Mouse (Mus musculus) stomach, postnatal 0 days (tissue): Measurements from ENCODE around the gene Gpnmb. TPM values are rescaled to one million over a fixed set of nuclear protein-coding genes. Genes with fewer than 3 reads are reported as not detected.

Experiments used
- ATAC-seq: fragments of 200-750 bp; cut with Nextera tagmentation; 2 replicates; pipeline ENCODE4 v1.8.0; 2017; ENCODE audit not compliant: low FRiP score, low TSS enrichment
- DNase-seq: peaks from one replicate; pipeline ENCODE4 v3.0.0-alpha.2; 2016; ENCODE audit warnings: low spot score
- H3K27ac ChIP-seq: fragments of 300-500 bp; sonication (generic); replicated peaks from 2 replicates; pipeline ENCODE4 v1.5.1; 2014; ENCODE audit warnings: mild to moderate bottlenecking, control low read depth
- H3K27me3 ChIP-seq: fragments of 300-500 bp; sonication (generic); 2 replicates; pipeline ENCODE4 v1.6.1; 2014; ENCODE audit warnings: low read length; ENCODE audit not compliant: control insufficient read depth, insufficient read depth
- H3K36me3 ChIP-seq: fragments of 300-500 bp; sonication (generic); 2 replicates; pipeline ENCODE4 v1.6.1; 2014; ENCODE audit warnings: low read length, mixed read lengths; ENCODE audit not compliant: control insufficient read depth, insufficient read depth
- H3K4me1 ChIP-seq: fragments of 300-500 bp; sonication (generic); replicated peaks from 2 replicates; pipeline ENCODE4 v1.6.1; 2014; ENCODE audit warnings: antibody characterized with exemption; ENCODE audit not compliant: control insufficient read depth, insufficient read depth
- H3K4me2 ChIP-seq: fragments of 300-500 bp; sonication (generic); replicated peaks from 2 replicates; pipeline ENCODE4 v1.6.1; 2014; ENCODE audit warnings: low read depth, mild to moderate bottlenecking, control low read depth, moderate library complexity
- H3K4me3 ChIP-seq: fragments of 300-500 bp; sonication (generic); 2 replicates; pipeline ENCODE4 v1.5.1; 2014; ENCODE audit warnings: low read depth, low read length, control low read depth
- H3K9ac ChIP-seq: fragments of 300-500 bp; sonication (generic); 2 replicates; pipeline ENCODE4 v1.6.1; 2014; ENCODE audit warnings: mild to moderate bottlenecking, low read length, control low read depth, mixed read lengths
- H3K9me3 ChIP-seq: fragments of 300-500 bp; sonication (generic); 2 replicates; pipeline ENCODE4 v1.6.1; 2016; ENCODE audit warnings: low read length; ENCODE audit not compliant: control insufficient read depth
- CTCF ChIP-seq: IDR thresholded peaks from 2 replicates; pipeline ENCODE4 v1.5.1; 2016; ENCODE audit warnings: antibody characterized with exemption, low read depth, mild to moderate bottlenecking, moderate library complexity
- EP300 ChIP-seq: optimal IDR thresholded peaks from 2 replicates; pipeline ENCODE3; 2016; ENCODE audit warnings: antibody characterized with exemption
- WGBS: fragments of 180-500 bp; shearing (Covaris S2); extraction: QIAGEN DNeasy Blood & Tissue Kit; methylation state at CpG from one replicate; pipeline ENCODE4 v1.1.7; 2014; 5-methylcytosine and 5-hydroxymethylcytosine counted together
- polyA plus RNA-seq: library from polyadenylated mRNA; unstranded; fragments of >200 nt; fragmentation: Nextera tagmentation; extraction: Ambion mirVana; gene quantifications from 2 replicates; pipeline ENCODE4 v1.2.1, GENCODE M21; 2015

The Gpnmb gene
- polyA plus RNA-seq, 1 experiment from 2014 or later = 2.1 TPM

DNA sequence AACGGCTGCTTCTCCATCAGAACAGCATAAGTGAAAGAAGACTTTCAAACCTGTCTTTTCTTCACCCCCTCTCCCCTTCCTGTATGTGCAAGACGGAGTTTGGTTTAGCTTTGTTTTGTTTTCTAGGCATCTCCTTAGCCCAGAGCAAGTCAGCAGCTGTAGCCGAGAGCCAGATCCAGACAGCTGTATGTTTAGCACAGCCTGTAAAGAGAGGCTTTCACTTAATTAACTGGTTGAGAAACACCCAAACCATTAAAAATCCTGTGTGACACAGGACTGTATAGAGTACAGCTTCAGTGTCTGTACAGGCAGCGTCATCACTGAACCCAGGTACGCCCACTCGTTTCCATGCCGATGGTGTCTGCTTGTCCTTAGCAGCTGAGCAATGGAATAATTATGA is 11.1 kb upstream of the Gpnmb start:
- no peak for ATAC-seq
- WGBS = 74% methylated on average over 7 of the region's 7 CpGs
- H3K9ac ChIP-seq = no peak overlapping the region

DNA sequence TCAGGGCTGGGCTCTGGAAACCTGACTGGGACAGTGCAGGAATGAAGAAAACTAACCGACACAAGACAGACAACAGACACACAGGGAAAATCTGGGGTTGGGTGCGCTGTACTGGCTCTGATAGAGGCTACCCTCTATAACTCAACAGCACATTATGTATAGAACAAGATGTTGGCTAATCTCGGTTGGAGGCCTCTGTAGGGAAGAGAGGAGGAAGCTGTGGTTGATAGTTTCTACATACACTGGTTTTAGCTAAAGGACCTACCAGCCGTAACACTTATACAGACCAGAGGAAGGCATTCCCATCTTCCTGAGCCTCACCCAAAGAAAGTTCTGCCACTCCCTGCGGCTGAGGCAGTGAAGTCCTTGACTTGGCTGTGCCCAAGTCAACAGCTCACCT is 9.8 kb upstream of the Gpnmb start:
- no peak overlapping the region for H3K4me2 ChIP-seq
- TF ChIP-seq EP300 (no peak), CTCF (no peak)
- H3K4me1 ChIP-seq = no peaks in the 10 kb centered on the region
- H3K9me3 ChIP-seq = no peaks in the 10 kb centered on the region
- H3K27ac ChIP-seq = no peak overlapping the region
- whole genome bisulfite sequencing = 70% methylated on average over 5 of the region's 5 CpGs
- H3K27me3 ChIP-seq = no peaks in the 10 kb centered on the region
- no peaks in the 10 kb centered on the region for H3K36me3 ChIP-seq
- ATAC-seq (no peak), DNase-seq (no peak)
- no peak overlapping the region for H3K4me3 ChIP-seq
- H3K9ac ChIP-seq = no peak overlapping the region

More for the DNA sequence above, 11.1 kb upstream of the Gpnmb start:
- DNase-seq = no peak
- Histone ChIP-seq H3K4me2 (no peak overlapping the region), H3K27me3 (no peaks in the 10 kb centered on the region), H3K36me3 (no peaks in the 10 kb centered on the region), H3K4me3 (no peak overlapping the region), H3K27ac (no peak overlapping the region), H3K9me3 (no peaks in the 10 kb centered on the region), H3K4me1 (no peaks in the 10 kb centered on the region)
- no peak for TF ChIP-seq EP300
- TF ChIP-seq CTCF = no peak

DNA sequence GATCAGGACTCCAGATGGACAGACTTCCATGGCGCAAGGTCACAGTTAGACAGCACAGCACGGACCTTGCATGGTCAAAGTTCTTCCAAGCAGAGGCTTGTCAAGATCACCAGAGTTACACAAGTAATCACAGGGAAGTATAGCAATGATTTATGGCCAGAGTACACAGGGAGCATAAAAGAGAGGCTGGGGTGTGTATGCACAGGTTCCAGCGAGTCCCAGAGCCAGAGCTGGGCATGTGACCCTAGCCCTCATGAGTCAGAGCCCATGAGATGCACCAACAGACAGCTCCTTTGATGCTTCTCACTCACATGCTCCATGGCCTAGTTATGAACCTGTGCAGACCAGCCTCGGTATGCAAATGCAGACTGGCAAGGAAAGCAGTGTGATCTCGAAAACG is 8.3 kb upstream of the Gpnmb start:
- no peaks in the 10 kb centered on the region for H3K36me3 ChIP-seq
- H3K9ac ChIP-seq = no peak overlapping the region
- 57% methylated on average over 6 of the region's 6 CpGs for WGBS
- H3K4me1 ChIP-seq = no peaks in the 10 kb centered on the region
- H3K4me3 ChIP-seq = no peak overlapping the region
- H3K27ac ChIP-seq = peak overlapping the region; percentile 88
- peak; percentile 98 for ATAC-seq
- TF ChIP-seq EP300 (no peak), CTCF (no peak)
- peak; percentile 72 for DNase-seq
- no peaks in the 10 kb centered on the region for H3K9me3 ChIP-seq
- no peak overlapping the region for H3K4me2 ChIP-seq
- no peaks in the 10 kb centered on the region for H3K27me3 ChIP-seq

DNA sequence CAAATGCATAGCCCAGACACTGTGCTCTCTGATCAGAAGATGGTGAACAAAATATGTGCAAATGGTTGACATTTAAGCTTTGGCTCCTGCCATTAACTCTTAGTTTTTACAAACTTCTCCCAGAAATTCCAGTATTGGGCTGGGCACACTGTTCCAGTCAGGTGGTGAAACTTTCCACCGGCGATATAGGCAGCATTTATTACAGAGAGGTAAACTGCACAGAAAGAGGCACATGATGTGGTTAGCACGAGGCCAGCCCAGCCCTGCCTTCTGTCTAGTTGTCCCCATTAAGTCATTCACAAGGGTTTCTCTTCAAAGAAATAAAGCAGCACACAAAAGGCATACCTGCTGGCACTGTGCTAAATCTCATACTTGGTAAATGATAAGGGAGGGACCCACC is 7.6 kb upstream of the Gpnmb start:
- H3K4me1 ChIP-seq = no peaks in the 10 kb centered on the region
- WGBS = 64% methylated on average over 3 of the region's 3 CpGs
- no peaks in the 10 kb centered on the region for H3K36me3 ChIP-seq
- H3K27ac ChIP-seq = peak overlapping the region; percentile 88
- ATAC-seq = no peak
- no peak overlapping the region for H3K4me2 ChIP-seq
- no peak overlapping the region for H3K4me3 ChIP-seq
- TF ChIP-seq EP300 = no peak
- no peak for TF ChIP-seq CTCF
- DNase-seq = peak; percentile 39
- no peaks in the 10 kb centered on the region for H3K27me3 ChIP-seq
- no peak overlapping the region for H3K9ac ChIP-seq
- no peaks in the 10 kb centered on the region for H3K9me3 ChIP-seq

DNA sequence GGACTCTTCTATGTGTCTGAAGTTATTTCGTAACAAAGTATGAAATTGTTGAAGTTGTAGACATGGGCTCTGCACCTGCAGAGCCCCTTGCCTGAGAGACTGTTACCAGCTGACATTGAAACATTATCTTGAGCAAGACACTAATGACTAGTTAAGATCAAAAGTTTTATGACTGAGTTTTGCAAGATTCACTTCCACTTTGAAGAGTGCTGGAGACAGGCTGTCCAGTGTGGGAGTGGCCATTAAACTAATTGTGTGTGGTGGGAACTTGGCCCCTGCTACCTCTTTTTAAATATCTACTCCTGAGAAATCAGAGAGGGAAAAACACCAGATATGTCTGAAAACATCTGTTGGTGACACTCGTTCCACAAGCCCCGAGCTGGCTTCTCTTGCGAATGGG is 5.1 kb upstream of the Gpnmb start:
- TF ChIP-seq EP300 (no peak), CTCF (no peak)
- Histone ChIP-seq H3K4me3 (no peak overlapping the region), H3K4me1 (no peaks in the 10 kb centered on the region), H3K9me3 (no peaks in the 10 kb centered on the region), H3K4me2 (no peak overlapping the region), H3K27me3 (no peaks in the 10 kb centered on the region), H3K9ac (no peak overlapping the region), H3K27ac (no peak overlapping the region), H3K36me3 (no peaks in the 10 kb centered on the region)
- ATAC-seq (no peak), DNase-seq (no peak)
- 72% methylated on average over 4 of the region's 4 CpGs for WGBS

DNA sequence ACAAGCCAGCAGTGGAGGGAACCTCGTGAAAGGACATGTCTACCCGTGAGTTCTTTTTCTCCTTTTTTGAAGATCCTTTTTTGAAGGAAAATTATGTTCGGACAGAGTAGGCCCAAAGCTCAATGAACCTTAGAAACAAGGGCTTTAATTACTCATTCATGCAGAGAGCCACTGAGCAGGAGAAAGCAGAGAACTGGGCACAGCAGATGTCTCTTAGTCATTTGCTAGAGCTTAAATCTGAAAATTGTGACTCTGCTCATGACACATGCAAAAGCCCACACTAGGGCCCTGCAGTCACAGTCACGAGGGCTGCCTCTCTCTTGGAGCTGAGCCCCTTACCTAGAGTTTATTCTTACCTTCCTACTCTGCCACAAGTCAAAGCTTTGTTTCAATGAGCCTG is 3.6 kb upstream of the Gpnmb start:
- no peak overlapping the region for H3K9ac ChIP-seq
- H3K27me3 ChIP-seq = no peaks in the 10 kb centered on the region
- DNase-seq = no peak
- H3K36me3 ChIP-seq = no peaks in the 10 kb centered on the region
- WGBS = 75% methylated on average over 4 of the region's 4 CpGs
- no peaks in the 10 kb centered on the region for H3K4me1 ChIP-seq
- no peak overlapping the region for H3K27ac ChIP-seq
- ATAC-seq = no peak
- H3K9me3 ChIP-seq = no peaks in the 10 kb centered on the region
- H3K4me2 ChIP-seq = no peak overlapping the region
- TF ChIP-seq CTCF (no peak), EP300 (no peak)
- no peak overlapping the region for H3K4me3 ChIP-seq
